Mouse (Mus musculus) intestine, embryonic 16.5 days (tissue): Measurements from ENCODE around the gene Lgals7. TPM values are rescaled to one million over a fixed set of nuclear protein-coding genes. Genes with fewer than 3 reads are reported as not detected.

Experiments used
- ATAC-seq: fragments of 200-750 bp; cut with Nextera tagmentation; 2 replicates; pipeline ENCODE4 v1.8.0; 2017; ENCODE audit warnings: moderate TSS enrichment, moderate library complexity
- H3K27ac ChIP-seq: fragments of 300-500 bp; sonication (generic); 2 replicates; pipeline ENCODE4 v1.5.1; 2014; ENCODE audit warnings: mild to moderate bottlenecking, low read length
- H3K27me3 ChIP-seq: fragments of 300-500 bp; sonication (generic); replicated peaks from 2 replicates; pipeline ENCODE4 v1.6.1; 2014; ENCODE audit warnings: low read length, control low read depth, mixed read lengths; ENCODE audit not compliant: control insufficient read depth, insufficient read depth
- H3K36me3 ChIP-seq: fragments of 300-500 bp; sonication (generic); 2 replicates; pipeline ENCODE4 v1.6.1; 2014; ENCODE audit warnings: low read length, control low read depth; ENCODE audit not compliant: control insufficient read depth, insufficient read depth
- H3K4me1 ChIP-seq: fragments of 300-500 bp; sonication (generic); 2 replicates; pipeline ENCODE4 v1.6.1; 2014; ENCODE audit warnings: low read length, control low read depth, mixed read lengths; ENCODE audit not compliant: control insufficient read depth, insufficient read depth
- H3K4me2 ChIP-seq: fragments of 300-500 bp; sonication (generic); 2 replicates; pipeline ENCODE4 v1.6.1; 2014; ENCODE audit warnings: low read depth, low read length, control low read depth
- H3K4me3 ChIP-seq: fragments of 300-500 bp; sonication (generic); 2 replicates; pipeline ENCODE4 v1.5.1; 2014; ENCODE audit warnings: mild to moderate bottlenecking, low read length
- H3K9ac ChIP-seq: fragments of 300-500 bp; sonication (generic); 2 replicates; pipeline ENCODE4 v1.6.1; 2014; ENCODE audit warnings: low read depth, low read length
- H3K9me3 ChIP-seq: fragments of 300-500 bp; sonication (generic); 2 replicates; pipeline ENCODE4 v1.6.1; 2016; ENCODE audit warnings: low read length, control low read depth; ENCODE audit not compliant: control insufficient read depth
- WGBS: fragments of 180-500 bp; shearing (Covaris S2); extraction: QIAGEN DNeasy Blood & Tissue Kit; methylation state at CpG from one replicate; pipeline ENCODE4 v1.1.7; 2014; 5-methylcytosine and 5-hydroxymethylcytosine counted together
- polyA plus RNA-seq: library from polyadenylated mRNA; unstranded; fragments of >200 nt; fragmentation: Nextera tagmentation; extraction: Ambion mirVana; gene quantifications from 2 replicates; pipeline ENCODE4 v1.2.1, GENCODE M21; 2015

The Lgals7 gene
- polyA plus RNA-seq, 1 experiment from 2014 or later, result 0.97 TPM

DNA sequence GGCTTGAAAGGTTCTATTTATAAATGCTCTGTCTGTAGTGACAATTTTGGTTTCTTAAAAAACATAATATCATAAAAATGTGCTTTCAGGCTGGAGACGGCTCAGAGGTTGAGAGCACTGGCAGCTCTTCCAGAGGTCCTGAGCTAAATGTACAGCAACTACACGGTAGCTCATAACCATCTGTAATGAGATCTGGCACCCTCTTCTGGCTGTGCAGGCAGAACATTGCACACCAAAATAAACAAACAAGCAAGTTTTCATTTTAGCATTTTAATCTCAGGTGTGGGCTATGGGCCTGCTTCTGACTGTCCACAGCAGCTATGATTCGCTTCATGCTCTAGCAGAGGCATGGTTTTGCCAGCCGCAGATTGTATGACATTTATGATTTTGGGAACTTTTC, 36.3 kb downstream of the Lgals7 start:
- H3K9ac ChIP-seq, result no peak overlapping the region
- H3K27me3 ChIP-seq, result no peaks in the 10 kb centered on the region
- H3K27ac ChIP-seq, result no peak overlapping the region
- 87% methylated on average over 4 of the region's 4 CpGs for WGBS
- no peak overlapping the region for H3K4me2 ChIP-seq
- peaks cover 64% of the 10 kb centered on the region for H3K36me3 ChIP-seq
- ATAC-seq, result no peak
- no peaks in the 10 kb centered on the region for H3K9me3 ChIP-seq
- H3K4me1 ChIP-seq, result no peaks in the 10 kb centered on the region
- H3K4me3 ChIP-seq, result no peak overlapping the region

DNA sequence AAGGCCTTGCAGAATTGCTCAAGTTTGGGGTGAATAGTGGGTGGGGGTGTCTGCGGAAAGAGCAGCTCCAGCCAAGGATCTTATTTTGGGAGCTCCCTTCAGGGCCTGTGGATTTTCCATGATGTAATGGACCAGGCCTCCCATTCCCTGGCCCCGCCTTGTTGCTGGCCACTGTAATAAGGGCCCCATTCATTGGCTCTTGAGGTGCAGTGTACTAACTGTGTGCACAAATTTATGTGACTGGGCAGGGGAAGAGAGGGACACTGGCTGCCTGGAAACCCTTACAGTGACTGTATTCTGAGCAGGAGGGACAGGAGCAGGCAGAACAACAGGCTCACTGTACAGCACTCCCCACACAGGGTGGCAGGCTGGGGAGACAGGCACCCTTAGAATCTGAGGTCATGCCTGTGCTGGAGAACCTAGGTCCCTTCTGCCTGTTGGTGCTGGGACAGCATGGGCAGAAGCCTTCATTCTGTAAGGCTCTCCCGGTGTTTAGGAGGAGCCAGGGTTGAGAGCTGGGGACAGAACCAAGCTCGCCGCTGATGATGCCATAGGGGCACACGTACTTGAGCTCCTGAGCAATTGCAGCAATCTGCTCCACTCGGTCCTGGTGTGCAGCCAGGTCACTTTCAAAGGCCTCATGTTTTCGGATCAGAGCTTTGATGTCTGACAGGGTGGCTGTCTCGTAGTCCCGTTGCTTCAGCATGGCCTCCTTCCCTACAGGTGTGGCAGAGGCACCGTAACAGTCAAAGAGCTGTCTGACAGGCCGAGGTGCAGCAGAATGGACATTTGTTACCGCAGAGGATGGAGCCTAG, 37.9 kb downstream of the Lgals7 start:
- Histone ChIP-seq H3K4me2 (no peak overlapping the region), H3K4me3 (no peak overlapping the region), H3K27ac (no peak overlapping the region), H3K36me3 (peaks cover 71% of the 10 kb centered on the region), H3K9ac (no peak overlapping the region), H3K4me1 (no peaks in the 10 kb centered on the region), H3K27me3 (no peaks in the 10 kb centered on the region), H3K9me3 (no peaks in the 10 kb centered on the region)
- WGBS, result 86% methylated on average over 13 of the region's 13 CpGs
- peak; percentile 32 for ATAC-seq

DNA sequence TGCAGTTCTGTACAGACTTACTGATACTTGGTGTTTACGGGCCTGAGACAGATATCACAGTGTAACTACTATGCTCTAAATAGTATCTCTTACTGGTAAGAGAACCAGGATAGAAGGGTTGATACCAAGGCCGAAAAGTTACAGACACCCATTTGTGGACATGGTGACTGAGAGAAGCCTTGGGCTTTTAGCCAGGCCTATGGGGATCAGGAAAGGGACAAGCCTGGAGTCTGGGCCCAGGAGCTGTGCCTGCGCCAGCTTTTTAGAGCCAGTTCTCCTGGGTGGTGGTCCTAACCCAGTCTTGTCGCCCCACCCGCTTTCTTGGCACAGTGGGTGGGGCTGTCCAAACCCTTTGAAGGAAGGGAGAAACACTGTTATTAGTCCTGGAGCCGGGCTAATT, 38.5 kb downstream of the Lgals7 start:
- H3K36me3 ChIP-seq, result peaks cover 70% of the 10 kb centered on the region
- no peaks in the 10 kb centered on the region for H3K27me3 ChIP-seq
- WGBS, result 88% methylated on average over 6 of the region's 6 CpGs
- no peak overlapping the region for H3K4me3 ChIP-seq
- no peak overlapping the region for H3K4me2 ChIP-seq
- H3K9ac ChIP-seq, result no peak overlapping the region
- no peak for ATAC-seq
- H3K9me3 ChIP-seq, result no peaks in the 10 kb centered on the region
- H3K27ac ChIP-seq, result no peak overlapping the region
- H3K4me1 ChIP-seq, result no peaks in the 10 kb centered on the region

DNA sequence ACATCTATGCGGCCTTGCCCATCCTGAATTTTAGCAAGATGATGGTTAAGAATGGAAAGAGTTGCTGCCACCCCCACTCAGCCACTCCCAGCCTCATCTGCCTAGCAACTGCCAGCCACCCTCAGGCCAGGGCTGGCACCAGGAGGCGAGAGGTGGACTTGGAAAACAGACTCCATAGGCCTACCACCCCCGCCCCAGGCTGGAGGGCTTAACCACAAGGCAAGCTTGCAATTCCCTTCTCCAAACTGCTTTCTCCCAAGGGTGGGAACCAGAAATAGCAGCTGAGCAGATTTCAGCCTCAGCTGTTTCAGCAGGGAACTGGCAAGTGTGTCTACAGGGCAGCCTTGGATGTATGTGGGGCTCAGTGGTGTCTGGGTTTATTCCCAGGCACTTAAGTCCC, 39.2 kb downstream of the Lgals7 start:
- Histone ChIP-seq H3K4me2 (no peak overlapping the region), H3K36me3 (peaks cover 64% of the 10 kb centered on the region), H3K27ac (no peak overlapping the region), H3K9me3 (no peaks in the 10 kb centered on the region), H3K9ac (no peak overlapping the region), H3K4me3 (no peak overlapping the region), H3K4me1 (no peaks in the 10 kb centered on the region), H3K27me3 (no peaks in the 10 kb centered on the region)
- ATAC-seq, result no peak
- 96% methylated on average over 3 of the region's 3 CpGs for WGBS

DNA sequence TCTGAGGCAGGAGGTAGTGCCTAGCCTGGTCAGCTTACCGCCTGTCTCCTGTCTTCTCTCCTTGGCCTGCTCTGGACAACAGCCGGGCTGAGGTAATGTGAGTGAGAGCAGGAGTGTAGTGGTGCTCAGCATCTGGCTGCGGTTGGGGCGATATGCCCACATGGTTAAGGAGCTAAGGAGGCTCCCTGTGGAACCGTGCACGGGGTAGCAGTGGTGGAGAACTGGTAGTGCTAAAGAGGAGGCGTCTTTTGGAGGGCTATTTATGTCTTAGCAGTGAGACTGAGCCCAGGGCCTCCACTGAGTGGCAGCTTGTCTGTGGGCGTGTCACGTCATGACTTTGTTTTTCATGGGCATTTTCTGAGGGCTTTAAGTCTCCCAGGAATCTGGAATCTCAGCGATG, 40.1 kb downstream of the Lgals7 start:
- Histone ChIP-seq H3K4me3 (no peak overlapping the region), H3K9ac (no peak overlapping the region), H3K4me2 (no peak overlapping the region), H3K36me3 (peaks cover 59% of the 10 kb centered on the region), H3K27me3 (no peaks in the 10 kb centered on the region), H3K4me1 (no peaks in the 10 kb centered on the region), H3K27ac (no peak overlapping the region), H3K9me3 (no peaks in the 10 kb centered on the region)
- WGBS, result 89% methylated on average over 10 of the region's 10 CpGs
- ATAC-seq, result 0 out of 2 replicates have a peak, but pooled peaks have one; percentile 15

DNA sequence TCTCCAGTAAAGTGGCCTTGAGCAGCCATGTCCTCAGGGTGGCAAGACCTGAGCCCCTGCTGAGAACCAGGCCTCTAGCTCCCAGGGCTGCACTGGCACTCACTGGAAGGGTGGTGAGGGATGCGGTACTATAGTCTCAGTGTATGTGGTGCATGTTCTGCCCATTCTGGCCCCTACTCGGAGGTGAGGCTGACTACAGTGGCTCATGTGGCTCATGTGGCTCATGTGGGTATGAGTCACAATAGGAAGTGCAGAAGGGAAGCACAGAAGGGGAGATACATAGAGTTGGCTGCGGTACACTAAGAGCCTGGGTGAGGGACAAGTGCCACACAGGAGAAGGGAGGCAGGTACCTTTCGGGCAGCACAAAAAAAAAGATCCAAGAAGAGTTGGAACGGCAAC, 43.5 kb downstream of the Lgals7 start:
- no peak for ATAC-seq

DNA sequence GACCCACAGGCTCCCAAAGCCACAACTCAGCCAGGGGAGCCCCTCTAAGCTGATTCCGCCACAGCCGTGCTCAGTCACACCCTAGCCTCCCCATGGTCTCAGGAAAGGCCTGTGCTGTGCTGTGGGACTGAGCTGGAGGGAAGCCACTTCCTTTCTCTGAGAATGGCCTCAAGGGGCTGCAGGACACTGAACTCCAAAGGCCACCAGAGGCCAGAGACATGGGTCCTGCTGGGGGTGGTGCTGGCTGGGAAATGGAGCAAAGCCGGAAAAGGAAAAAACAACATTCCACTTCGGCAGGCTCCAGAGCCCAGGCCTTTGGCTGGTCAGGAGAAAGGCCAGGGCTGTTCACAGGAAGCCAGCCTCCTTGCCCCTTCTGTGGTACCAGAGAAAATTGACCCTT, 48.0 kb downstream of the Lgals7 start:
- no peak overlapping the region for H3K4me2 ChIP-seq
- H3K4me1 ChIP-seq, result peaks cover 3% of the 10 kb centered on the region; the same call in 1 of the 2 replicates
- H3K36me3 ChIP-seq, result peaks cover 46% of the 10 kb centered on the region
- H3K9me3 ChIP-seq, result no peaks in the 10 kb centered on the region
- WGBS, result 66% methylated on average over 4 of the region's 4 CpGs
- peak overlapping the region; percentile 5; the same call in 1 of the 2 replicates for H3K27ac ChIP-seq
- H3K27me3 ChIP-seq, result no peaks in the 10 kb centered on the region
- peak; percentile 14; the same call in 1 of the 2 replicates for ATAC-seq
- H3K4me3 ChIP-seq, result no peak overlapping the region
- H3K9ac ChIP-seq, result no peak overlapping the region

More for the DNA sequence above, 43.5 kb downstream of the Lgals7 start:
- Histone ChIP-seq H3K4me2 (no peak overlapping the region), H3K27ac (no peak overlapping the region), H3K4me1 (no peaks in the 10 kb centered on the region), H3K36me3 (peaks cover 52% of the 10 kb centered on the region), H3K27me3 (no peaks in the 10 kb centered on the region), H3K4me3 (no peak overlapping the region), H3K9ac (no peak overlapping the region), H3K9me3 (no peaks in the 10 kb centered on the region)
- WGBS, result 94% methylated on average over 5 of the region's 5 CpGs

DNA sequence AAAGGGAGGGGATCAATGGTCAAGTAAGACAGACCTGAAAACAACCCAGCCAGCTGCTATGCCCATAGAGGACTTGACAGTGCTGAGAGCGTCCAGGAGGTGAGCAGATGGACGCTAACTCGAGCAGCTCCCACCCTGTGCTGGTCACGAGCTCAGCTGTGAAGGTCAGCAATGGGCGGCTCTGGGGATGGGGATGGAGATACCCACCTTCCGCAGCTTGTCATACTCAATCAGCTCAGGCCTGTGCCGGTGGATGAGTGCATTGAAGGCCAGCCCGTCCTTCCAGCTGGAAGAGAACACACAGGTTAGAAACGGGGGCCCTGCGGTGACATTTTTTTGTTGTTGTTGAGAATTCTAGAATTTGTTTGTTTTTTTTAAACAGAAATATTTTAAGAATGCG, 49.5 kb downstream of the Lgals7 start:
- Histone ChIP-seq H3K4me2 (no peak overlapping the region), H3K36me3 (peaks cover 46% of the 10 kb centered on the region), H3K9ac (no peak overlapping the region), H3K4me1 (peaks cover 18% of the 10 kb centered on the region), H3K9me3 (no peaks in the 10 kb centered on the region), H3K4me3 (no peak overlapping the region), H3K27ac (no peak overlapping the region), H3K27me3 (no peaks in the 10 kb centered on the region)
- no peak for ATAC-seq
- WGBS, result 78% methylated on average over 11 of the region's 11 CpGs
